Mouse (Mus musculus): Measurements from ENCODE around the gene Ggt5.

The Ggt5 gene

DNA sequence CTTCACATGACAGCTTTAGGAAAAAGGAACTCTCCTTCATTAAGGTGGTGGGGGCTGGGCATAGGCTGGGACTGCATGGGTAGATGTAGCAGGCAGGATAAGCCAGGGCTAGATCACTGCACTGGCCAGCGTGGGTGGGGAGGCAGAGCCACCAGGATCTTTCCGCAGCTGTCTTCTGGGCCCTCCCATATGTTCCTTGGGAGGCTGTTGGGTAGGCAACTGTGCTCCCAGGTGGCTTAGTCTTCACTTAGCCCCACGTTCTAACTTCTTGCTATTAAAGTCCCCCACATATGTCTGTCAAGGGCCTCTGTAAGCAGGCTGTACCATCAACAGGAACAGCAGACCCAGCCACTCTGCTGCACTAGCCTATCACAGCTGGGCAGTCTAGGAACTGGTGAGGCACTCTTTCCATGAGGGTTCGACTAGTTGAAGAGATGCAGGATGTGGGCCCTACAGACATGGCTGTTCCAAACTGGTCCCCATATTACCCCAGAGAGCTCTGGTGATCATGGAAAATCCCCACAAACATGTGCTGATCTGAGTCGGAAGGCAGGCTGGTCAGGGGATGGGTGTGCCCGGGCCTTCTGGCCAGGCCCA is 61.3 kb downstream of the Ggt5 start:
- no peak for DNase-seq (ENCODE audit: low read depth, low spot score)

DNA sequence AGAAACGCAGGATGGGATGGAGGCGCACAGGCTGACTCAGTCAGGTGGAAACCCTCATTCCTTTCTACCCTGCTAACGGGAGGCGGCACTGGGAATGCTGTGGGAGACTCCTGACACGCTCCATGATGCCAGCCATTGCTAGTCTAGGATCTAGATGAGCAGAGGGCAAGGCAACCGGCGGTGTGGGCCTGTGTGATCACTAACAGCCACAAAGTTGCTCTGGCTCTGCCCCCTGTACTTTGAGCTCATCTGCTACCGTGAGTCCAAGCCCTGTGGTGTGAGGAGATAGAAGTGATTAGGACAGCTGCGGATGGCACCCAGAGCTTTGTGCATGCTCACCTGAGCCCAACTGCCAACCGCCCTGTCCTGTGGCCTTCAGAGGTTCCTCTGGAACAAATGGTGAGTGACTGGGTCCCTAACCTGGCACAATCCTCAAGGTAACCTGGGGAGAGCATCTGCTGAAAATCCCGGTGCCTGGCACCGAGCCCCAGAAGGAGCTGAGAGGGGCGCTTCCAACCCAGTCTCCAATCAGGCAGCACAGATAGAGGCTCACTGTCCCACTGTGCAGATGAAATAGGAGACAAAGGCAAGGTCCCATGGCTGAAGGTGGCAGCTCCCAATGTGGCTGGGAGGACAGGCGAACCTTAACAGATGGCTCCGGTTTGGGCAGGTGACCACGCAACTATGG is 62.4 kb downstream of the Ggt5 start:
- no peak for DNase-seq (ENCODE audit: low read depth, low spot score)

DNA sequence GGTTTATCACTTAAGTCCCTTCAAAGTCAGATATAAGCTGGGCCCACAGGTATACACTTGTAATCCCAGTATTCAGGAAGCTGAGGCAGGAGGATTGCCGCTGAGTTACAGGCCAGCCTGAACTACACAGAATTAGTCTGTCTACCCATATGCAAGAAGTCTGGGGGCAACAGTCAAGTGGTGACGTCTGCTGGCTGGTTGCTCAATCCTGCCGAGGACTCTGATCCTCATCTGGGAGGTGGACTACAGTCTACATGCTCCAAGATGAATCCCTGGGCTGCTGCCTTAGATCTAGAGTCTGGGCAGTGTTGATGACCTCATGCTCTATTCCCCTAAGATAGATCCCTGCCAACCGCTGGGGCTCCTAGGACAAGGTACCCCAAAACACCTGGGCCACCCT is 64.9 kb downstream of the Ggt5 start:
- no peak for DNase-seq (ENCODE audit: low read depth, low spot score)

DNA sequence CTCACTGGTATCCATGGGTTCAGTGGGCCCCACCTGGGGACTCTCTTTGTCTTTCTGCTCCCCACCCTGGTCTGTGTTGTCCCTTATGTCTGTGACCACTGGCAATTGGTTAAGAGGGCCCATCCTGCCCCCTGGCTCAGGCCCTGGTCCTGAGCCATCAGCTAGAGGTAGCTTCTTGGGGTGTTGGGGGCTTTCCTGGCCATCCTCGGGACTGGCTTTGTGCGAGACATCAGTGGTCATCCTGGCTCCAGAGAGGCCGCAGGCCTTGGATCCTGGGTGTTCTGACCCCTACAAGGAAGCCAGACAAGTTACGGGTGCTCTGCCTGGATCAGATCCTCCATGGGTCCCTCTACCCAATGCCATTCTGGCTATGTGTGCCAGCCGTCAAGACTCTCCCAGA is 68.0 kb downstream of the Ggt5 start:
- DNase-seq (ENCODE audit: low read depth, low spot score), result no peak

DNA sequence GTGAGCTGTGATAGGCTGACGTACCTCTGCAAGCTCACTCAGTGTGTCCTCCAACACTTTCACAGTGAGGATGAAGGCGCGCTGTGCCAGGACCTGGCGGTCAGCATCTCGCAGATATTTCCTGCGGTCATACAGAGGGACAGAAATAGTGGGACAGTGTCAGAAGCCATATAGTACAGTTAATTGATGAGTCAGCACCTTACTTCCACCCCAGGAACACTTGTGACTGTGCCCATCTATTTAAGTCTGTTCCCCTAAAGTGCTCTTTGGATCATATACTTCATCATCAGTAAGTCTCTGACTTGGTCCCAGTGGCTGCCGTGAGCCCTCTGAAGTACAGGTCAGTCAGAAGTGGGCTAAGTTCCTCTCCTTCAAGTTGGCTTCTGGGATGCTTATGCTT is 68.6 kb downstream of the Ggt5 start:
- no peak for DNase-seq (ENCODE audit: low read depth, low spot score)

DNA sequence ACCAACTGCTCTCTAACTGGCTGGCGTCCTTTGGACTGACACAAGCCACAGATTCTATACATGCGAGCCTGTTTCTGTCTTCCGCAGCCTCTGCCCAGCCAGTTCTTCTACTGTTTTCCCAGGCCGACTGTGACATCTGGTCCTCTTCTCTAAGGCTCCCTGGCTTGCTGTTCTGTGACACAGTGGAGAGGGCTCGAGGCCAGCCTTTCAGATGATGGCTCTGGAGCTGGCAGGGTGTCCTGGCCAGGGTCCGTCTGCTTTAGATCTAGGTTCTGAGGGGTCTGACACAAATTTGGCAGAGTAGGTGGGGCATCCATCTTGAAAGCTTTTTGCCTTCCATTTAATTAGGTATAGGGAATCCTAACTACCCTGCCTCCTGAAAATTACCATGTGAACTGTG is 72.2 kb downstream of the Ggt5 start:
- DNase-seq (ENCODE audit: low read depth, low spot score), result no peak

DNA sequence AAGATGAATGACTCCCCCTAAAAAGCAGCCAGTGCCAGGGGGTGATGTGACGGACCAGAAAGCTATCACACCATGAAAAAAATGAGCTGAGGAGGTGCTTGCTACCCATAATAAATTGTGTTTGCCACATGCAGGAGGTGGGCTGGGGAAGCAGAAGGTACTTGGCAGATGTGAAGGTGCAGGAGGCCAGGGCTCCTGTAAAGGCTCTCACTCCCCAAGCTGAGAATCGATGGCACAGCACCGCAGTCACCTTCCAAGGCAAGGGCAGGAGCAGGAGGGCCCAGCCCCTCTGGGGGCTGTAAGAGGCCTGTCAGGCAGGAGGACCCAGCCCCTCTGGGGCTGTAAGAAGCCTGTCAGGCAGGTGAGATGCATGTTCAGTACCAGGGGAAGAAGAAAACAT is 72.7 kb downstream of the Ggt5 start:
- DNase-seq (ENCODE audit: low read depth, low spot score), result no peak

DNA sequence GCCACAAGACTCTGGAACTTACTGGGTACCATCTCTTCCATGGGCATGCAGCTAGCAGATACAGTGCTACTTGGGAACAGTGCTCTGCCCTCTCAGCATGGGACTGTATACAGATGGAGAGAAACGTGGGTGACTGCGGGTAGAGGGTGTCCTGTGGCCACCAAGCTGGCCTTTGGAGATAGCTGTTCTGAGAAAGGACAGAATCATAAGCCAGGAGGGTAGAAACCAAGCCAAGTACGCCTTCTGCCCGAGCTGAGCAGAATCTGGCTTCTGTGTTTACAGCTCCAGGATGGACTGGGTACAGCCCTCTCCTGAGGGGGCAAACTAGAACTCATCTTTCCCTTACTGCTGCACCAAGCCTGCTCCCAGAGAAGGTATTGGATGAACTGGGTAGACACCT is 73.4 kb downstream of the Ggt5 start:
- no peak for DNase-seq (ENCODE audit: low read depth, low spot score)

DNA sequence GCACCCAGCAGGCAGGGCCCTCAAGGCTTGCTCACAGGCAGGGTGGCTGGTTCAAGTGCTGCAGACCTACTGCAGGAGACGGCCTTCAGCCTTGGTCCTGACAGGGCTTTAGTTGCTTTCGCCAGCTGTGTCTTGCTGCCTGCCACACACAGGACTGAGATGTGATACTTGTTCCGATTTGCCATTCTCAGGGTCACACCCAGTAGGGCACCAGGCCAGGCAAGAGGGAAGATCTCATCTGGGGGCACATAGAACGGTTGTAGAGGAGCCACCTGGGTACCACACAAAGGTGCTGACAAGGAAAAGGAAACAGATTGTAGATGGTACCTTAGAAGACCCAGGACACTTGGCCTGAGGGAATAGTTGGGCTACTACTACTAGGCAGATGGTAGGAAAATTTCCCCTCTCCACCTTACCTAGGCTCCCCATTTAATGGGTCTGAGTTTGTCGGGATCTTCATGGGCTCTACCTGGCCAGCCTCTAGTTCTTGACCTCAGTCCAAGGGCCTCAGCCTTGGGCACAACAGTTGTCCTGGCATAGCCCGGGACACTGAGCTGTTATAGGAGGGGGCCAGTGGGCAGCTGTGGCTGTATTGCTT is 75.6 kb downstream of the Ggt5 start:
- no peak for DNase-seq (ENCODE audit: low read depth, low spot score)

DNA sequence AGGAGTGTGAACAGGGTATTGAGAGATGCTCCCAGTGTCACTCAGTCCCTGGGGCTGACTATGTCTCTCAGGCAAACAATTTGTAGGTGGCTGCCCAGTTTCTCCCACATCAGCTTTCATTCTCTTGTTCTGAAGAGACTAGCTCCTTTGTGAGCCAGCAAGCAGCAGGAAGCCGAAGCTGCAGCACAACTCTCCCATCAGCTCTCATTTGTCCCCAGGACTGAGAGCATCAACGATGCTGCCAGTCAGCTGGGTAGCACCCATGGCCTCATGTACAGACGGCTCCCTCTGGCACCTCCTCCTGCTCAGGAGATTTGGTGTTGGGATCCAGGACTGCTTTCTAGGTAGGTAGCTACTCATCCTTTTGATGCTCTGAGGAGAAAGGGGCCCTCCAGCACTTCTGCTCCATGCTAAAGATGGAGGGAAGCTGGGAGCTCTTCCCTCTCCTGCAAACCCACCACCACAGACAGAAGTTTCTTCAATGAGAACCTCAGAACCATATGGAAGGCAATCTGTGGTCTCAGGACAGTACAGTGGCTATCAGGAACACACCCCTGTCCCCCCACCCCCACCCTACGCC is 77.4 kb downstream of the Ggt5 start:
- DNase-seq (ENCODE audit: low read depth, low spot score), result peak; percentile 12
